Mouse (Mus musculus) fat pad, adult 2 months (tissue): Measurements from ENCODE around the gene Zbtb37.

Source experiments
- DNase-seq: peaks from one replicate; pipeline ENCODE4 v3.0.0-alpha.2; 2011; ENCODE audit warnings: low read depth, low spot score; ENCODE audit errors: extremely low read depth

Gene Zbtb37

DNA sequence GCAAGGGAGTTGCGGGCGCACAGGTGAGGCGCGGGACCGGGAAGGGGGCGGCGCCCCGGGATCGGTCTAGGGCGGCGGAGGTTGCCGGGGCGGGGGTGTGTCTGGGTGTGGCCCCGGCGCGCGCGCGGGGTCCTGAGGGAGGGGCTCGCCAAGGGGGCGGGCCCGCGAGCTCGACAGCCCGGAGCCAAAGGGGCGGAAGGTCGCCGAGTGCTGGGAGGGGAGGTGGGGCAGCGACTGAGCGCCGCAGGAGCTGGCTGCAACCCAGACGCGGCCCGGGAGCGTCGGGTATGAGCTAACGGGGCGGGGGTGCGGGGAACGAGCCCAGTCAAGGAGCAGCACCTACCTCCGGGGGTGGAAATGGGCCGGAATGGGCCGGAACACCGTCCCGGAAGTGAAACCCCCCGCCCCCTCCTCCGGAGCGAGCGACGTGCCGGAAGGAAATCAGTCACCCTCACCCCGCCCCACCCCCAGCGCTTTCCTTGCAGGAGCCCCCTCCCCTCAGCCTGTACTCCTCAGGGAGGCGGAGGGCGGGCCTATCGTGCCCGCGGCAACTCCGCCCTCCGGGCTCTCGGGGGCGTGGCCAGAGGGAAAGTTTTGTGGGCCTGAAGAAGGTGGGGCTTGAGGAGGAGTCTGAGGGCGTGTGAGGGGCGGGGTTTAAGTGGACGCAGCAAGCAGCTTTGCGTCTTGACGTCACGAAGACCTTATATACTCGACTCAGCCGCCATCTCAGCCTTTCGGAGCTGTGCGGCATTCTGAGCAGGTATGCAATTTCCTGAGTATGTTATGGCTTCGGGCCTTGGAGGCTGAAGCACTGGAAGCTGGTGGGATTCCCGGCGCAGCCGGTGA is at the start of gene Zbtb37:
Gene Zbtb37 (minus strand): TSS at position 415 of the 846 bp plus-strand sequence.
- DNase-seq: peak; percentile 85

DNA sequence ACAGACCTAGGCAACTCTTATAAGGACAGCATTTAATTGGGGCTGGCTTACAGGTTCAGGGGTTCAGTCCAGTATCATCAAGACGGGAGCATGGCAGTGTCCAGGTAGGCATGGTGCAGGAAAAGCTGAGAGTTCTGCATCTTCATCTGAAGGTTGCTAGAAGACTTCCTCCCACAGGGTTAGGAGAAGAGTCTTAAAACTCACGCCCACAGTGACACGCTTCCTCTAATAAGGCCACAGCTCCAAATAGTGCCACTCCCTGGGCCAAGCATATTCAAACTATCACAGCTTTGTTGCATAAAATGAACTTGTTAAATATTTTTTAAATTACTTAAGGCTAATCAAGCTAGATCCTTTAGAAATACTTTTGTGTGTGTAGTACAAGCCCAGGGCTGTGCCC is 42.6 kb upstream of the Zbtb37 start:
- DNase-seq: no peak

- DNase-seq: no peak
These were observed 41.6 kb upstream of the Zbtb37 start for GRCm38 (mm10) chr1:161076238-161076637.

GRCm38 (mm10) chr1:161071272-161071620 is 36.6 kb upstream of the Zbtb37 start:
- no peak for DNase-seq

DNA sequence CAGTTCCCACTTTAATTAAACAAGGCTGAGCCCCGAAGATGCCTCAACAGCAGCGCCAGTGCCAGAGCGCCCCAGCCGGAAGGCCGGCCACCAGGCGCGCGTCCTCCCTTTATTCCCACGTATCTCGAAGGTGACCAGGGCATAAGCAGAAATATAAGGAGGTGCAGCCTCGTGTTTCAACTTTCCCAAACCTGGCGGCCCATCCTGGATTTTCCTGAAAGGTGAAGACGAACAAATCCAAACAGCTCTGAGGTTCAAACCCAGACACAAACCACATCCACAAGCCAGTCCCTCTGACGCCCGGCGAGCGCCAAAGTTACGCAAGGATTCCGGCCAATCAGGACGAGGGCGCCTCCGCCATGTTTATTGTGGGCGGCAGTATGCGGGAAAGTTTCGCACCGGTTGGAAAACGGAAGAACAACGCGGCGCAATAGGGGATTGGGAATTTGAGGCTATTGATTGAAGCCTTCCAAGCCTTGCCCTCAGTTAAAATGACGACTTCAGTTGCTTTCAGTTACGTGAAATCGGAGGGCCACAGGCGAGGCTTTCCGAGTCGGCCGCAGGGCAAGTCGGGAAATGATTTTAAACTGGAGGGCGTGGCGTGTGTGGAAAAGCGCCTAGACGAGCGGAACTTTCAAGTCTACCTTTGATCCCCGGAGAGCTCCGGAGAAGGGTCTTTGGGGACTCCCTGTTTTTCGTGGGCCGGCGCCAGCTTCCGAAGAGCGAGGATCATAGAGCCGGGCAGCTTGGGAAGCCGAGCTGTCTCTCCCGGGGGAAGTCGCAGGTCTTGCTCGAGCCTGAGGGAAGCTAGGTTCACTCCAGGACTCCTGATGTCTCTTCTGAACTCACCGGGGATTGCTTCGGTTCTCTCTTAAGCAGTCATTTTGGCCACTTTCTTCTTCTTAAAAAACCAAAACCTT is 36.0 kb upstream of the Zbtb37 start, which contains the start of the genes Dars2 and Cenpl:
Gene Dars2 (minus strand): TSS at position 307 of the 920 bp plus-strand sequence.
Gene Cenpl (plus strand): TSS at position 362 of the 920 bp plus-strand sequence.
- DNase-seq: peak; percentile 88

- DNase-seq: no peak
These were observed 28.7 kb upstream of the Zbtb37 start for GRCm38 (mm10) chr1:161063351-161063750.

- DNase-seq: no peak
These were observed 22.5 kb upstream of the Zbtb37 start for GRCm38 (mm10) chr1:161057164-161057563.

GRCm38 (mm10) chr1:161046972-161047371 is 12.3 kb upstream of the Zbtb37 start:
- DNase-seq: no peak

- no peak for DNase-seq
These were observed 6.8 kb upstream of the Zbtb37 start for GRCm38 (mm10) chr1:161041261-161042020.

- no peak for DNase-seq
These were observed 6.2 kb upstream of the Zbtb37 start for GRCm38 (mm10) chr1:161040855-161041254.

GRCm38 (mm10) chr1:161040426-161040770 is 5.7 kb upstream of the Zbtb37 start:
- no peak for DNase-seq

DNA sequence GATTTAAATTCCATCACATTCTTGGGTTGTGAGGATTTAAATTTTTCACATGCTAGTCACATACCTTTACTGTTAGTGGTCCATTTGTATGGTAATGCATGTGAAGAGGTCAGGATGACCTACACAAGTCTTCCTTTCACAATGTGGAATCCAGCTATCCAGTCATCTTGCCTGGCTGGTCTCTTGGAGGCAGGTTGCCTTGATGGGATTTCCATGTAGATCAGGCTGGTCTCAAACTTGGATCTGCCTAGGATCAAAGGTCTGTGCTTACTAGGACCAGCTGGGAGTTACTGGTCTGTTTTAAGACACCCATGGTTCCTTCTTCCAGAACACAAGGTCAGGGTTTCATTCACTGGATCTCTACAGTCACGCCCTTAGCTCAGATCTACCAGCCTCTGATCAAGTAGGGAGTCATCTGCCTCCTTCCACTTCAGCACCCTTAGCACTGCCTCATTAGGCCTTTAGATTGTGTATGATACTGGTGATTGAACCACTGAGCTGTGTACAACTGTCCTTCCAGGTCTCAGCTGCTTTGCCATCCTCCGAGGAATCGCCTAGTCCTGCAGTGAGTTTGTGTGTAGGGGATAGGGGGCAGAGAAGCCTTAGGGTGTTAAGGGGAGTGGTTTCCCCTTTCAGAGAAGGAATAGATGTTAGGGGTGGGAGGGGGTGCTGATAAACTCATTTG is 5.2 kb upstream of the Zbtb37 start:
- no peak for DNase-seq

DNA sequence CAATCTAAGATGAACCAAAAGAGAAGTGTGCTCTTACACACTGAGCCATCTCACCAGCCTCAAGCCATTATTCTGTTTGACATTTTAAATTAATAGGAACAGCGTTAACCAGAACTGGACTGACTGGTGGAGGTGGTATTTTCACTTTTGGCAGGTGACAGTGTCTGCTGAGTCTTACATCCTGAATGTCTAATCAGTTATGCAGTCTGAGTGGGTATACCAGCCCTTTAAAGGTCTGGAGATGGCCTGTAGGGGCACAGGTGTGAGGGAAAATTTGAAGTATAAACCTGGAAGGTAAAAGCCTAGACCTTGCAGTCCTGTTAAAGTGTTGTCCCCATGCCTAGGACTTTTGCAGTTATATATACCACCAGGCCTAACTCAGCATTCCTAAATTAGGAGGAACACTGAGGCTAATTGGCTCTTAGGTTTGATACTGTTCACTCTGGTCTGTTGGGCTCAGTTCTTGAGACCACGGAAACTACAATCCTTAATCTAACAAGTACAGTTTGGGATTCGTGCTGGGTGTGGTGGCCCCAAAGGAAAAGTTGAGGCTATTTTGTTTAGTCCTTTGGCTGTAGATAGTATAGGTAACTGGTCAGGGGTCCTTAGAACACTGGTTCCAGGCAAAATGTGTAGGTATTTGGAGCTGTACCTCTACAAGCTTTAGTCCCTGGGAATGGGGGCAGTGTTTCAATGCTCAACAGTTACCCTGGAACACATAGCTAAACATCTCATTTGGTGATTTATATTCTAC is 4.5 kb upstream of the Zbtb37 start:
- DNase-seq: no peak

GRCm38 (mm10) chr1:161038004-161038403 is 3.4 kb upstream of the Zbtb37 start:
- no peak for DNase-seq

GRCm38 (mm10) chr1:161037599-161037998 is 3.0 kb upstream of the Zbtb37 start:
- no peak for DNase-seq

DNA sequence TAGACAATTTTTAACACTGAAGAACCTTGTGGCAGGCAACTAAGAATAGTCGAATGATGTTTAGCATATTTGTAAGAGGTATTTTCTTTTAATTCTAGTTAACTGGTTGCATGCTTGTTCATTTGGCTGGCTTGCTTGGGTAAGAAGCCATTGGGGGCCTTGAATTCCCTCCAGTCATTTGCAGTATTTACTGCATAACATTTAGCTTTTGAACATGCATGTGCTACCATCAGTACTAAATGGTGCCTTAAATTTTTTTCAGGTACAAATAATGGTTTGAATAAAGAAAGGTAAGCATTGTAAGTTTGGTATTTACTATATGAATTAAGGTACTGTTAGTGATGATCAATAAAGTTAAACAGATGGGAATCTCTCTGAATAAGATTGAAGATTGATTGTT is 2.4 kb upstream of the Zbtb37 start:
- DNase-seq: no peak

DNA sequence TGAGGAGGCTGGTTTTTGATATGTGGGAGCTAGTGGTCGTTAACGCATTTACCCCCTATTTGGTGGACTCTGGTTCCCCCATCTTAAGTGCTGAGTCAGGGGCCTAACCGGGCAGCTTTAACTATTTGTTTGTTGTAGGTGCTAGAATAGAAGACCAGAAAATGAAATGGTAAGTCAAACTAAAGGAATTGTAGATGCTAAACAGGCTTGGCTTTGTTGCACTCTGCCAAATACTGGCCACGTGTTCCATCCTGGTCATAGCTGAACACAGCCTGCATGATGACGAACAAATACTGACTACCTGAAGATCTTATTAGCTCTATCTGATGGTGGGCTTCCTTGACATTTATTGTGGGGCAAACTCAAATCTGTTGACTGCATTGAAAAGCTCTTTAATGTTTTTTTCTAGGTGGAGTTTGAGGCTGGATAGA is 1.8 kb upstream of the Zbtb37 start:
- DNase-seq: no peak

GRCm38 (mm10) chr1:161035786-161036404 is 1.2 kb upstream of the Zbtb37 start:
- DNase-seq: no peak

DNA sequence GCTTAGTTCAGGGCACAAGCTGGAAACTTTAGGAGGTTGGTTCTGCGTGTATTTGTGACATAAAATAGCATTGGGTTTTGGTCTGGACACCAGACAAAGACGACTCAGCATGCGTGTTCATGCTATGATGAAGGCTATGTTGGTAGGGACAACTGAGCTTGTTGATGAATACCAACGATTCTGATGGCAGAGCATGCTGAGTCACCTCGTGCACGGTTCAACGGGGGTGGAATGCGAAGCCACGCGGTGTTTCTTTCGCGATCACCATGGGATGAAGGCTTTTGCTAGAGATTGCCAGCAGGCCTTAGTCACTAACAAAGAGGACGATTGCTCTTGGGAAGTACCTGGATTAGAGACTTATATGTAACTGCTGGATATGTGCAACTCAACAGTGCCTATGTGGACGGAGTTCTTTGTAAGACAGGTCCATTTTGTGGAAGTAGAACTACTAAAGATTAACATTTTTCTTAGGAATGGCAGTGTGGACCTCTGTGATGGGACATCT is 684 bp upstream of the Zbtb37 start:
- no peak for DNase-seq
